Mouse (Mus musculus): ENCODE results near the gene Agrp. TPM values are rescaled to one million over a fixed set of nuclear protein-coding genes. Genes with fewer than 3 reads are reported as not detected.

Gene Agrp
- total and polyA plus RNA-seq, 2 experiments from 2014 or later = 0.53 TPM; not detected in 1

- ATAC-seq (ENCODE audit: insufficient read depth, low read depth) = no peak
- Histone ChIP-seq H3K4me1 (ENCODE audit: control insufficient read depth, insufficient read depth) (peaks cover 36% of the 10 kb centered on the region), H3K4me2 (ENCODE audit: low read depth, low read length) (no peak overlapping the region), H3K9ac (replicated peaks; ENCODE audit: low read depth, low read length) (no peak overlapping the region), H3K36me3 (replicated peaks; ENCODE audit: control insufficient read depth, insufficient read depth, low read length) (peaks cover 23% of the 10 kb centered on the region), H3K9me3 (replicated peaks; ENCODE audit: control insufficient read depth, low read length) (no peaks in the 10 kb centered on the region), H3K4me3 (ENCODE audit: low read depth, low read length) (no peak overlapping the region), H3K27ac (ENCODE audit: low read depth) (no peak overlapping the region), H3K27me3 (ENCODE audit: control insufficient read depth, insufficient read depth, low read length) (no peaks in the 10 kb centered on the region)
- no peak for TF ChIP-seq EP300 (IDR thresholded peaks at IDR 0.05; ENCODE audit: low read depth)
- no peak for TF ChIP-seq CTCF (IDR thresholded peaks at IDR 0.05; ENCODE audit: low read depth)
- no peak for DNase-seq (ENCODE audit: low spot score)
- WGBS = 91% methylated on average over 2 of the region's 2 CpGs
Observed at GRCm38 (mm10) chr8:105542808-105543207, 94.4 kb downstream of the Agrp start.

- H3K27ac ChIP-seq (ENCODE audit: low read depth) = no peak overlapping the region
- H3K4me3 ChIP-seq (ENCODE audit: low read depth, low read length) = no peak overlapping the region
- ATAC-seq (ENCODE audit: insufficient read depth, low read depth) (no peak), DNase-seq (ENCODE audit: low spot score) (no peak)
- H3K4me1 ChIP-seq (ENCODE audit: control insufficient read depth, insufficient read depth) = peaks cover 36% of the 10 kb centered on the region
- peaks cover 30% of the 10 kb centered on the region for H3K36me3 ChIP-seq (replicated peaks; ENCODE audit: control insufficient read depth, insufficient read depth, low read length)
- H3K9ac ChIP-seq (replicated peaks; ENCODE audit: low read depth, low read length) = no peak overlapping the region
- TF ChIP-seq EP300 (IDR thresholded peaks at IDR 0.05; ENCODE audit: low read depth) (no peak), CTCF (IDR thresholded peaks at IDR 0.05; ENCODE audit: low read depth) (no peak)
- 86% methylated on average over 3 of the region's 3 CpGs for WGBS
- no peaks in the 10 kb centered on the region for H3K9me3 ChIP-seq (replicated peaks; ENCODE audit: control insufficient read depth, low read length)
- no peak overlapping the region for H3K4me2 ChIP-seq (ENCODE audit: low read depth, low read length)
- H3K27me3 ChIP-seq (ENCODE audit: control insufficient read depth, insufficient read depth, low read length) = no peaks in the 10 kb centered on the region
Observed at GRCm38 (mm10) chr8:105542032-105542656, 95.0 kb downstream of the Agrp start.

GRCm38 (mm10) chr8:105538940-105539339 lies 98.3 kb downstream of the Agrp start:
- Histone ChIP-seq H3K4me1 (ENCODE audit: control insufficient read depth, insufficient read depth) (peaks cover 6% of the 10 kb centered on the region), H3K9me3 (replicated peaks; ENCODE audit: control insufficient read depth, low read length) (no peaks in the 10 kb centered on the region), H3K4me3 (ENCODE audit: low read depth, low read length) (no peak overlapping the region), H3K27me3 (ENCODE audit: control insufficient read depth, insufficient read depth, low read length) (no peaks in the 10 kb centered on the region), H3K9ac (replicated peaks; ENCODE audit: low read depth, low read length) (no peak overlapping the region), H3K36me3 (replicated peaks; ENCODE audit: control insufficient read depth, insufficient read depth, low read length) (peaks cover 48% of the 10 kb centered on the region), H3K4me2 (ENCODE audit: low read depth, low read length) (no peak overlapping the region), H3K27ac (ENCODE audit: low read depth) (no peak overlapping the region)
- ATAC-seq (ENCODE audit: insufficient read depth, low read depth) (no peak), DNase-seq (ENCODE audit: low spot score) (no peak)
- no peak for TF ChIP-seq CTCF (IDR thresholded peaks at IDR 0.05; ENCODE audit: low read depth)
- TF ChIP-seq EP300 (IDR thresholded peaks at IDR 0.05; ENCODE audit: low read depth) = no peak
- 82% methylated on average over 4 of the region's 4 CpGs for WGBS

GRCm38 (mm10) chr8:105537011-105537677 lies 100.0 kb downstream of the Agrp start:
- H3K27me3 ChIP-seq (ENCODE audit: control insufficient read depth, insufficient read depth, low read length) = no peaks in the 10 kb centered on the region
- H3K9ac ChIP-seq (replicated peaks; ENCODE audit: low read depth, low read length) = no peak overlapping the region
- H3K4me1 ChIP-seq (ENCODE audit: control insufficient read depth, insufficient read depth) = 0 out of 2 replicates have a peak, but pooled peaks cover 9% of the 10 kb centered on the region
- H3K27ac ChIP-seq (ENCODE audit: low read depth) = no peak overlapping the region
- DNase-seq (ENCODE audit: low spot score) (no peak), ATAC-seq (ENCODE audit: insufficient read depth, low read depth) (no peak)
- TF ChIP-seq CTCF (IDR thresholded peaks at IDR 0.05; ENCODE audit: low read depth) = no peak
- TF ChIP-seq EP300 (IDR thresholded peaks at IDR 0.05; ENCODE audit: low read depth) = no peak
- no peak overlapping the region for H3K4me3 ChIP-seq (ENCODE audit: low read depth, low read length)
- no peaks in the 10 kb centered on the region for H3K9me3 ChIP-seq (replicated peaks; ENCODE audit: control insufficient read depth, low read length)
- no peak overlapping the region for H3K4me2 ChIP-seq (ENCODE audit: low read depth, low read length)
- 90% methylated on average over 6 of the region's 6 CpGs for WGBS
- H3K36me3 ChIP-seq (replicated peaks; ENCODE audit: control insufficient read depth, insufficient read depth, low read length) = peaks cover 48% of the 10 kb centered on the region

GRCm38 (mm10) chr8:105536546-105536945 lies 100.6 kb downstream of the Agrp start:
- Histone ChIP-seq H3K4me1 (ENCODE audit: control insufficient read depth, insufficient read depth) (0 out of 2 replicates have a peak, but pooled peaks cover 9% of the 10 kb centered on the region), H3K27ac (ENCODE audit: low read depth) (no peak overlapping the region), H3K4me2 (ENCODE audit: low read depth, low read length) (no peak overlapping the region), H3K9ac (replicated peaks; ENCODE audit: low read depth, low read length) (no peak overlapping the region), H3K27me3 (ENCODE audit: control insufficient read depth, insufficient read depth, low read length) (no peaks in the 10 kb centered on the region), H3K4me3 (ENCODE audit: low read depth, low read length) (no peak overlapping the region), H3K9me3 (replicated peaks; ENCODE audit: control insufficient read depth, low read length) (no peaks in the 10 kb centered on the region), H3K36me3 (replicated peaks; ENCODE audit: control insufficient read depth, insufficient read depth, low read length) (peaks cover 43% of the 10 kb centered on the region)
- ATAC-seq (ENCODE audit: insufficient read depth, low read depth) (no peak), DNase-seq (ENCODE audit: low spot score) (no peak)
- 74% methylated on average over 3 of the region's 3 CpGs for WGBS
- TF ChIP-seq EP300 (IDR thresholded peaks at IDR 0.05; ENCODE audit: low read depth) (no peak), CTCF (IDR thresholded peaks at IDR 0.05; ENCODE audit: low read depth) (no peak)

Measured in heart, postnatal 0 days (tissue).